Mouse (Mus musculus): ENCODE results near the gene Arpc1a.
A peak's percentile ranks its signal among the peaks of the same experiment; 100 is the strongest.

Gene Arpc1a

GRCm38 (mm10) chr5:145140611-145141010, 57.0 kb downstream of the Arpc1a start:
- DNase-seq = no peak

DNA sequence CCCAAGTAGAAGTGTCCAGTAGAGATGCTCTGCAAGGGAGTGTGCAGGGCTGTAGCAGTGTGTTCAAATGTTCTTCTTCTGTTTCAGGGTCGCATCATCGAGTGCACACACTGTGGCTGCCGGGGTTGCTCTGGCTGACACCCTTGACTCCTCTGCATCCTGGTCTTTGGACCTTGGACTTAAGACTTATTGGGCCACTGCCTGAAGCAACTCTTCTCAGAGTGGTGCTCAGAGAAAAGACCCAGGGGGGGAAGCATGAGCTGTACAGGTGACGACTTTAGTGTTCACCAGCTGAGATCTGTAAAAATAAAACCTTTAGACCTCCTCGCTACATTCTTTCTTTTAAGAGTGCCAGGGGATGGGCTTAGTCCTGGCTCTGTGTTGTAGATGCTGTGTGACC, 64.1 kb downstream of the Arpc1a start:
- peak; percentile 77 for DNase-seq

DNA sequence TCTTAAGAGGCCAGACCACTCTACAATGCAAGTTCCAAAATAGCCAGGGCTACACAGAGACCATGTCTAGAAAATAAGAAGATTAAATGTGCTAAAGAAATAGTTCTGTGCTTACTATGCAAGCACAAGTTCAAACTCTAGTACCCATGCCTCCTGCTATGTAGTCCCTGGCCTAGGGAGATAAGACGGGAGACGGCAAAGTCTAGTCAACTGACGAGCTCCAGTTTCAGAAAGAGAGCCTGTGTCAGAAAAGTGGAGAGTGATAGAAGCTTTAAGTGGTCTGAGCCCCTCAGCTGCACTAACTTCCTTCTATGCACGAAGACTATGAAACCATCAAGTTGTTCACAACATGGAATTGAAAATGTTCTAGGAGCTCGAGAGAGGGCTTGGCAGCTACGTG, 65.7 kb downstream of the Arpc1a start:
- DNase-seq = no peak

DNA sequence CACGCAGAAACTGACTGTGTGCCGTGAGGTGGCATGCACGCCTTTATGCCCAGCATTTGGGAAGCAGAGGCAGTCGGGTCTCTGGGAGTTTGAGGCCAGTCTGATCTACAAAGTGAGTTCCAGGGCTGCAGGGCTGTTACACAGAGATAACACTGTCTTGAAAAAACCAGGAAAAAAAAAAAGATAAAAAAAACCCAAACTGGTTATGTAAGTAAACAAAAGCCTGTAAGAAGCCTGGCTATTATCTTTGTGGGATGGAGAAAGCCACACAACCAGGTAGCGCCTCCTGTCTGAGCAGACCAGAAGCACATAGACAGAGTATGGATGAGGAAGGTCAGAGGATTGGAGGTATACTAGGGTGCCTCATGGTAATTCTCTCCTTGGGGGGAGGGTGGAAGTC, 69.1 kb downstream of the Arpc1a start:
- DNase-seq = no peak

Data from kidney, adult 9 months (tissue).